Mouse (Mus musculus): ENCODE measurements around the gene Spata25. TPM values are rescaled to one million over a fixed set of nuclear protein-coding genes. Genes with fewer than 3 reads are reported as not detected.

Spata25 gene
- polyA plus RNA-seq (2015; fragmentation: Nextera tagmentation; extraction: Ambion mirVana) = not detected in 2 replicates

GRCm38 (mm10) chr2:164828437-164828836 lies at the start of gene Spata25:
Gene Spata25 (minus strand): TSS chr2:164828537.

GRCm38 (mm10) chr2:164857101-164857821 lies 28.9 kb upstream of the Spata25 start, which contains the start of gene Pltp:
Gene Pltp (minus strand): TSS chr2:164857711.

GRCm38 (mm10) chr2:164833314-164833959 lies 5.1 kb upstream of the Spata25 start, which contains the start of gene Neurl2:
Gene Neurl2 (minus strand): TSS chr2:164833456.

DNA sequence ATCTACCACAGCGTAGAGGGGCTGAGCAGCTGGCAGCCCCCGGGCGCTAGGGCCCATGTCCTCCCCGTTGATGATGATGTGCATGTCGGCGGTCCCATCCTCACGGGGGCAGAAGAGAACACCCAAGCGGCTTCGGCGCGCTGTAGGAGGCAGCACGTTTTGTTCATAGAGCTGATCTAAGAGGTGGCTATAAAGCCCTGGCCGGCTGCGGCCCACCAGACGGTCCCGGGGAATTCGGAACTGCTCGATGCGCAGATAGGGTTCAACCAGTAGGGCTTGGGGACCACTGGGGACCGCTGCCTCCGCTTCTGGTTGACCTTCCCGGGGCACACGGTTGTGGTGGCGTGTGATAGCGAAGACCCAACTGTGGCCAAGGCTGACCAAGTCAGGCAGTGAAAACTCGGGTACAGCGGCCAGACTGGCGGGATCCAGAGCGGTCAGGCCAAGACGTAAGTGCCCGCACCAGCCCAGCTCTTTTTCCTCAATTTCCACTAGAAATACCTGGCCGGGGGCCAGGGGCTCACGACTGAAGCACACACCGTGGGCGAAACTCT lies 4.5 kb upstream of the Spata25 start, which contains the start of gene Ctsa:
Gene Ctsa (plus strand): TSS at position 126 of the 554 bp plus-strand sequence.

GRCm38 (mm10) chr2:164822636-164823165 lies 5.6 kb downstream of the Spata25 start, which contains the start of gene Zswim1:
Gene Zswim1 (plus strand): TSS chr2:164822686.

DNA sequence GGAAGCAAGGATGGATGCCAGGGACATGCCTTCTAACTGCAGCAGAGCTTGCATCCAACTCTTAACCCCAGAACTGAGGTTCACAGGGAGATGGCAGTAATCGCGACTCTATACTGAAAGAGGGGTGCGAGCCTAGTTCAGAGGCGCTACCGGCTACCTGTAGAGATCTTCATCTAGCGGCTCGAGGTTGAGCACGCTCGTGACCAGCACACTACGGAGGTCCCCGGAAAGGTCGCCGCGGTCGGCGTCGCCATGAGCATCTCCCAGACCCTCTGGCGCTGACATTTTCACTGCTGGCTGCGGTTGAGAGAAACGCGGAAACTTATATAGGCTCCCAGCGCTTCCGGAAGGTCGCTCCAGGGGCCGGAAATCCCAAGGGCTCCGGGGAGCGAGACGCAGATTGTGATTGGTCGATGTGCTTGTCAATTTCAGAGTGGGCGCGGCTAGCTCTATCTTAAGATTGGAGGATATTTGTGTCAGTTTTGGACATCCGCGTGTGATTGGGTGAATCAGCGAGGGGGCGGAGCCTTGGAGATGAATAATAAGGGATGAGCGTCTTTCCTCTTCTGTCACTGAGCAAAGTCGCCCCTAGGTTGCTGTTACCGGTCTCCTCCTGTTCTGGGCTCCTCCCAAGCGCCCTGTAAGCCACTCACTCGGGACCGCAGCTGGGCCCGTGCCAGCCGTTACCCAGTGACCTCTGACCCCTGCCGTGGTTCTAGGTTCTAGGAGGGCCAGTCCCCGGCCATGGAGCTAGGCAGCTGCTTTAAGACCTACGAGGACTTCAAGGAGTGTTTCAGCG lies 23.6 kb downstream of the Spata25 start, which contains the start of the genes Acot8 and Zswim3:
Gene Acot8 (minus strand): TSS at position 350 of the 799 bp plus-strand sequence.
Gene Zswim3 (plus strand): TSS at position 566 of the 799 bp plus-strand sequence.

DNA sequence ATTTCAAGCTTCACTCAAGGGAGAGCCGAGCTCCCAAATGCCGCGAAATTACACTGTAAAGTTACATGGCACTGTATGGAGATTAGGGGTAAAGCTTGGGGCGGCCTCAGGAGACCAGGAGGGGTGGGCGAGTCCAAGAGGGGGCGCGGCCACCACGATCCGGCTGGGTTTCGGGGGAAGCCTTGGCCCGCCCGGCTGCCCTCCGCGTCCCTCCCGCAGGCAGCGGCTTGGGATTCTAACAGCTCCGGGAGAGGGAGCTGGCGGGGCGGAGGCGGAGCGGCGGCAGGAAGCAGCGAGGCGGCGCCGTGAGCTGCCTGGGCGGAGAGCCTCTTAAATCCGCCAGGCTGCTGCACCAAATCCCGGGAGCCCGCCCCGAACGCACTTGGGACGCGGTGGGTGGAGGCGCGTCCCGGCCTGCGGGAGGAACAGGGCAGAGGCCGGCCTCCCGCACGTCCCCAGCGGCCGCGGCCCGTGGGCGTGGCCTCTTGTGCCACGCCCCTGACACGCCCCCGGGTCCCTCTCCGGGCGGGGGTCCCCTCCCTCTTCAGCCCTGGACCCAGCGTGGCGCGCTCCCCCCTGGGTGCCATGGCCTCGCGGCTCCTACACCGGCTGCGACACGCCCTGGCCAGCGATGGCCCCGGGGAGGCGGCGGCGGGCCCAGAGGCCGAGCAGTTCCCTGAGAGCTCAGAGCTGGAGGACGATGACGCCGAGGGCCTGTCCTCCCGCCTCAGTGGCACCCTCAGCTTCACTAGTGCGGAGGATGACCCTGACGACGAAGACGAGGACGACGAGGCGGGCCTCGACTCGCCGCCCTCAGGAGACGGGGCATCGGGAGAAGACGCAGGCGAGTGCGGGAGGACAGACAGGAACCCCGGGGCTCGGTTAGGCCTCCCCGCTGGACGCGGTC lies 42.6 kb downstream of the Spata25 start, which contains the start of gene Snx21:
Gene Snx21 (plus strand): TSS at position 343 of the 907 bp plus-strand sequence.

GRCm38 (mm10) chr2:164779481-164780086 lies 48.8 kb downstream of the Spata25 start, which contains the start of gene Tnnc2:
Gene Tnnc2 (minus strand): TSS chr2:164779967.

Other genes starting within 250 kb of the Spata25 start
- gene Wfdc6a, start 243.1 kb downstream of the Spata25 start, polyA plus RNA-seq (2015; fragmentation: Nextera tagmentation; extraction: Ambion mirVana) = not detected in 2 replicates
- not detected in 2 replicates for gene Eppin, start 234.9 kb downstream of the Spata25 start, polyA plus RNA-seq (2015; fragmentation: Nextera tagmentation; extraction: Ambion mirVana)
- gene Wfdc6b, start 215.0 kb downstream of the Spata25 start, polyA plus RNA-seq (2015; fragmentation: Nextera tagmentation; extraction: Ambion mirVana) = not detected in 2 replicates
- gene Wfdc8, start 214.9 kb downstream of the Spata25 start, polyA plus RNA-seq (2015; fragmentation: Nextera tagmentation; extraction: Ambion mirVana) = not detected in 2 replicates
- gene Wfdc16, start 189.7 kb downstream of the Spata25 start, polyA plus RNA-seq (2015; fragmentation: Nextera tagmentation; extraction: Ambion mirVana) = not detected in 2 replicates
- gene Wfdc10, start 172.5 kb downstream of the Spata25 start, polyA plus RNA-seq (2015; fragmentation: Nextera tagmentation; extraction: Ambion mirVana) = not detected in 2 replicates
- gene Wfdc9, start 172.0 kb downstream of the Spata25 start, polyA plus RNA-seq (2015; fragmentation: Nextera tagmentation; extraction: Ambion mirVana) = not detected in 2 replicates
- gene Wfdc11, start 154.4 kb downstream of the Spata25 start, polyA plus RNA-seq (2015; fragmentation: Nextera tagmentation; extraction: Ambion mirVana) = not detected in 2 replicates
- 0.21 TPM in 1 of 2 replicates, not detected in the other for gene Wfdc13, start 143.4 kb downstream of the Spata25 start, polyA plus RNA-seq (2015; fragmentation: Nextera tagmentation; extraction: Ambion mirVana)
- gene Spint4, start 130.0 kb downstream of the Spata25 start, polyA plus RNA-seq (2015; fragmentation: Nextera tagmentation; extraction: Ambion mirVana) = not detected in 2 replicates
- gene Spint5, start 113.2 kb downstream of the Spata25 start, polyA plus RNA-seq (2015; fragmentation: Nextera tagmentation; extraction: Ambion mirVana) = not detected in 2 replicates
- 0.14 and 0.29 TPM in 2 replicates for gene Wfdc3, start 82.6 kb downstream of the Spata25 start, polyA plus RNA-seq (2015; fragmentation: Nextera tagmentation; extraction: Ambion mirVana)
- 51.2 and 54.3 TPM in 2 replicates for gene Dnttip1, start 82.6 kb downstream of the Spata25 start, polyA plus RNA-seq (2015; fragmentation: Nextera tagmentation; extraction: Ambion mirVana)
- 67.3 and 77.7 TPM in 2 replicates for gene Ube2c, start 58.6 kb downstream of the Spata25 start, polyA plus RNA-seq (2015; fragmentation: Nextera tagmentation; extraction: Ambion mirVana)
- 22,389 and 24,028 TPM in 2 replicates for gene Tnnc2, start 48.6 kb downstream of the Spata25 start, polyA plus RNA-seq (2015; fragmentation: Nextera tagmentation; extraction: Ambion mirVana)
- 31.1 and 33.0 TPM in 2 replicates for gene Snx21, start 42.7 kb downstream of the Spata25 start, polyA plus RNA-seq (2015; fragmentation: Nextera tagmentation; extraction: Ambion mirVana)
- gene Acot8, start 23.7 kb downstream of the Spata25 start, polyA plus RNA-seq (2015; fragmentation: Nextera tagmentation; extraction: Ambion mirVana) = 10.2 and 11.7 TPM in 2 replicates
- 2.0 TPM in 2 replicates for gene Zswim3, start 23.4 kb downstream of the Spata25 start, polyA plus RNA-seq (2015; fragmentation: Nextera tagmentation; extraction: Ambion mirVana)
- 5.9 and 6.8 TPM in 2 replicates for gene Zswim1, start 5.9 kb downstream of the Spata25 start, polyA plus RNA-seq (2015; fragmentation: Nextera tagmentation; extraction: Ambion mirVana)
- 105 and 116 TPM in 2 replicates for gene Ctsa, start 4.3 kb upstream of the Spata25 start, polyA plus RNA-seq (2015; fragmentation: Nextera tagmentation; extraction: Ambion mirVana)
- 56.5 and 63.5 TPM in 2 replicates for gene Neurl2, start 4.9 kb upstream of the Spata25 start, polyA plus RNA-seq (2015; fragmentation: Nextera tagmentation; extraction: Ambion mirVana)
- 5.9 and 7.4 TPM in 2 replicates for gene Pltp, start 29.2 kb upstream of the Spata25 start, polyA plus RNA-seq (2015; fragmentation: Nextera tagmentation; extraction: Ambion mirVana)
- 41.4 and 42.2 TPM in 2 replicates for gene Pcif1, start 50.8 kb upstream of the Spata25 start, polyA plus RNA-seq (2015; fragmentation: Nextera tagmentation; extraction: Ambion mirVana)
- 4.0 and 4.3 TPM in 2 replicates for gene Zfp335, start 83.2 kb upstream of the Spata25 start, polyA plus RNA-seq (2015; fragmentation: Nextera tagmentation; extraction: Ambion mirVana)
- gene Mmp9, start 112.2 kb upstream of the Spata25 start, polyA plus RNA-seq (2015; fragmentation: Nextera tagmentation; extraction: Ambion mirVana) = 0.91 and 1.1 TPM in 2 replicates
- 0.22 and 0.23 TPM in 2 replicates for gene Slc12a5, start 132.3 kb upstream of the Spata25 start, polyA plus RNA-seq (2015; fragmentation: Nextera tagmentation; extraction: Ambion mirVana)
- gene Ncoa5, start 206.3 kb upstream of the Spata25 start, polyA plus RNA-seq (2015; fragmentation: Nextera tagmentation; extraction: Ambion mirVana) = 17.6 and 18.6 TPM in 2 replicates
- gene Cd40, start 227.1 kb upstream of the Spata25 start, polyA plus RNA-seq (2015; fragmentation: Nextera tagmentation; extraction: Ambion mirVana) = 2.4 and 3.5 TPM in 2 replicates

All from skeletal muscle tissue, postnatal 0 days (tissue).